Mouse (Mus musculus): ENCODE data around the gene Ppfibp2. TPM values are rescaled to one million over a fixed set of nuclear protein-coding genes. Genes with fewer than 3 reads are reported as not detected.

Ppfibp2 gene
- polyA plus RNA-seq, 1 experiment from 2014 or later = 3.0 TPM

DNA sequence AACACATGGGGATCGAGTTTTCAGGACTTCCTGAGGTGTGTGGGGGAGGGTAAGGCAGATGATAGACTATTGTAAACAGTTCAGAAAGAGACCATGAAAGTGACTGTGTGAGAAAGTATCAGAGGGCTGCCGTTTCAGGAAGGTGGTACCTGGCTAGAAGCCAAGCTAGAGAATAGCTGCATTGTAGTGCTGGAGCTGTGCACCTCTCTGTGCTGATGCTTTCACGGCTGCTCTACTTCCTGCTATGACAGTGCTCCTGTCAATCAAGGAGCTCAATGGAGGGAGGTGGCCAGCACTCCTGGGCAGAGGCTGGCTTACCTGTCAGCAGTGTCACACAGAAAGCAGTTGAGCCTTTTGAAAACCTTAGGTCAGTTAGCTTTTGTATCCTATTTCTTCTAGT is 92.4 kb downstream of the Ppfibp2 start:
- WGBS (ENCODE audit: insufficient replicate concordance) = 18% methylated on average over 3 of the region's 3 CpGs
- no peaks in the 10 kb centered on the region; the same call in none of the 2 replicates for H3K4me1 ChIP-seq (replicated peaks)

DNA sequence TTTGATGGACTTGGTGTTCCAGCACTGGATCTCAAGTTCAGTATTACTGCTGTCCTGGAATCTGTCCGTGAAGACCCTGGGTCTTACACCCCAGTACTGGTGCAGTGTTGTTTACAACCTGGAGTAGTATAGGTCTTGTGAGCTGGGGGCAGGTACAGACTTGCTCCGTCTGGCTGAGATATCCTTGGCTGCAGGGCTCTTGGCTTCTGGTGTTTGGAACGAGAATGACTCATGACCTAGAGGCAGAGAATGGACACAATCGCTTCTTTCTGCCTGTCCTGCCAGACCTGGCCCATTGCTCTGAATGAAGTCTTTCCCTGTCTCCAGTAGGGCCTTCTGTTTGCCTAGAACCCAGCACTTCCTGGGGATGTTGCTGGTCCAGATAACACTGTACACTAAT is 93.0 kb downstream of the Ppfibp2 start:
- no peak overlapping the region for H3K27ac ChIP-seq
- H3K9me3 ChIP-seq (replicated peaks) = no peaks in the 10 kb centered on the region
- no peaks in the 10 kb centered on the region; the same call in none of the 2 replicates for H3K4me1 ChIP-seq (replicated peaks)
- H3K27me3 ChIP-seq = no peaks in the 10 kb centered on the region
- H3K4me2 ChIP-seq = no peak overlapping the region
- DNase-seq = no peak
- no peak for ATAC-seq (ENCODE audit: low read depth)
- no peaks in the 10 kb centered on the region for H3K36me3 ChIP-seq
- WGBS (ENCODE audit: insufficient replicate concordance) = 52% methylated on average over 4 of the region's 4 CpGs
- H3K4me3 ChIP-seq (replicated peaks) = no peak overlapping the region
- H3K9ac ChIP-seq = no peak overlapping the region

More for the DNA sequence above, 92.4 kb downstream of the Ppfibp2 start:
- Histone ChIP-seq H3K9ac (no peak overlapping the region), H3K36me3 (no peaks in the 10 kb centered on the region), H3K27ac (no peak overlapping the region), H3K4me3 (replicated peaks) (no peak overlapping the region), H3K9me3 (replicated peaks) (no peaks in the 10 kb centered on the region), H3K27me3 (no peaks in the 10 kb centered on the region), H3K4me2 (no peak overlapping the region)
- DNase-seq (no peak), ATAC-seq (ENCODE audit: low read depth) (no peak)

DNA sequence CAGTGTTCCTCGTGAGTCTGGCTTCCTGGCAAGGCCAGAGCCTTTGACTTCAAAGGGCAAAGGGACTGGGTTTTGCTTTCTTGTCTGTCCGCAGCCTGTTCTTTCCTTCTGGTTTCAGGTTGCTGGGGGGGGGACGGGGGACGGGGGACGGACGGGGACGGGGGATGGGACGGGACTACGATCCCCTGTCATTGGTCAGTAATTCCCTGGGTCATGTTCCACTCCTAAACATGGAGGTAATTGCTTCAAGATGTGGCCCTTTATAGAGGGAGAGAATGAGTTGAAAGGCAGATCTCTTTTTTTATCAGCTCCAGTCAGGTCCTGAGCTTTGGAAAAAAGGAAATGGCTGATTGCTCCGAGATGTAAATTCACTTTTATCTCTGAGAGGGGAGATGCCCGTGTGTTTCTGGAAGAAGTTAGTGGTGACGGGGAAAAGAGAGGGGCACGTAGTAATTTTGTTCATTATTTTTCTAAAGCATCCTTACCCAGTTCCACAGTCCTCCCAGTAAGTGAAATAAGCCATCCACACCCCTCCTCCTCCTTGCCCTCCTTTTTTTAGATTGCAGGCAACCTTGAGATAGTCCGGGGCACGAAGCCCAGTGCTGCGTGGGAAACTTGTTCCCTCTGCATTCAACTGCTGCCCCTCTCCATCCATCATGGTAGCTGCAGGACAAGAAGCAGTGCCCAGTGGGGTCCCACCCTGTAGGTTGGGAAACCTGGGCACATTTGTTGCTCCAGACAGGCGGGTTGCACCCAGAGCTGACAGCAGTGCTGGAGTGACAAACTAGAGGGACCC is 95.6 kb downstream of the Ppfibp2 start:
- DNase-seq = no peak
- H3K9ac ChIP-seq = no peak overlapping the region
- H3K27ac ChIP-seq = no peak overlapping the region
- no peak overlapping the region for H3K4me2 ChIP-seq
- H3K27me3 ChIP-seq = no peaks in the 10 kb centered on the region
- no peak for ATAC-seq (ENCODE audit: low read depth)
- 26% methylated on average over 16 of the region's 17 CpGs for WGBS (ENCODE audit: insufficient replicate concordance)
- H3K4me1 ChIP-seq (replicated peaks) = no peaks in the 10 kb centered on the region; the same call in none of the 2 replicates
- no peak overlapping the region for H3K4me3 ChIP-seq (replicated peaks)
- H3K9me3 ChIP-seq (replicated peaks) = no peaks in the 10 kb centered on the region
- H3K36me3 ChIP-seq = no peaks in the 10 kb centered on the region

DNA sequence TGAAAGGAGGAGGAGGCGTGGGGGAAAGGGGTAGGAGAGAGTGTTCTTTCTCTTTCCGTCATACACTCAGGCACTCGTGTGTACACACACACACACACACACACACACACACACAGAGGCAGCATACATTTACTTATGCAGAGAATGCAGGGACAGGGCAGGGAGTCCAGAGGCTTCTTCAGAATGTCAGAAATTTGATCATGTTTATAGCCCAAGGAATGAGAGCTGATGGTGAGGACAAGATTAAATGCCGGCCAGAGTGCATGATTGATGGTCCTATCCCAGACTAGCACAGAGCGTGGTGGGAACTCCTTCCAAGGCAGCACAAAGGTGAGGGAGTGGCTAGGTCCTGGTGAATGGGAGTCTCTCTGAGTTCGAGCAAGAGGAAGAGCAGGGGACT is 96.5 kb downstream of the Ppfibp2 start:
- DNase-seq (no peak), ATAC-seq (ENCODE audit: low read depth) (no peak)
- H3K36me3 ChIP-seq = no peaks in the 10 kb centered on the region
- no peak overlapping the region for H3K27ac ChIP-seq
- H3K27me3 ChIP-seq = no peaks in the 10 kb centered on the region
- no peak overlapping the region for H3K4me3 ChIP-seq (replicated peaks)
- 50% methylated on average over 6 of the region's 6 CpGs for WGBS (ENCODE audit: insufficient replicate concordance)
- no peaks in the 10 kb centered on the region; the same call in none of the 2 replicates for H3K4me1 ChIP-seq (replicated peaks)
- H3K9ac ChIP-seq = no peak overlapping the region
- H3K4me2 ChIP-seq = no peak overlapping the region
- no peaks in the 10 kb centered on the region for H3K9me3 ChIP-seq (replicated peaks)

DNA sequence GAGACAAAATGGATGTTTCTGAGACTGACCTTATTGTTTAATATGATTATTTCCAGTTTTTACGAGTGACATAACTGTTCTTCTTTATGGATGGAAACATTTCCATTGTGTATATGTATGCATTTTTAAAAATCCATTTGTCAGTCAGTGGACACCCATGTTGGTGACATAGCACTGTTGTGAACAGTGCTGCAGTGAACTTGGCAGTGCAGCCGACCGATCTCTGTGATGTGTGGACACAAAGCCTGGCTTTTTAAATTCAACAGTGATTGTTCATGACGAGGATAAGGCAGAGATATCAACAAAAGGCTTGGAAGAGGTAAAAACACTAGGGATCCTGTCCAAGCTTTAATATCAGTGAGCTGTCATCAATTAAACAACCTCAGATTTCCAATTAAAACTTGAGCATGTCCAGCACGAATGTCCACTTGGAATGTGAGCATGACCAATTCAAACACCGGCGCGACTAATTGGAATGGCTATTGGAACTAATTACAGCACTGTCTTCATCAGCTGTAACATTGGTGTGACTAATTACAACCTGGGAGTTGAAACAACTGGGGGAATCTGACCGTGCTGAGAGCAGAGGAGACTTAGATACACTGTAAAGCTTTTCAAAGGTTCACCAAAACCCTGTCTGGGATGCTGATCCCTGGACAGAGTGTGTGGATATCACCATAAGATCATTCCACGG is 99.4 kb downstream of the Ppfibp2 start:
- no peaks in the 10 kb centered on the region for H3K36me3 ChIP-seq
- WGBS (ENCODE audit: insufficient replicate concordance) = 65% methylated on average over 10 of the region's 10 CpGs
- no peak for ATAC-seq (ENCODE audit: low read depth)
- H3K4me1 ChIP-seq (replicated peaks) = no peaks in the 10 kb centered on the region; the same call in none of the 2 replicates
- no peak overlapping the region for H3K4me3 ChIP-seq (replicated peaks)
- no peaks in the 10 kb centered on the region for H3K9me3 ChIP-seq (replicated peaks)
- no peak overlapping the region for H3K9ac ChIP-seq
- H3K27ac ChIP-seq = no peak overlapping the region
- no peak for DNase-seq
- no peaks in the 10 kb centered on the region for H3K27me3 ChIP-seq
- no peak overlapping the region for H3K4me2 ChIP-seq

DNA sequence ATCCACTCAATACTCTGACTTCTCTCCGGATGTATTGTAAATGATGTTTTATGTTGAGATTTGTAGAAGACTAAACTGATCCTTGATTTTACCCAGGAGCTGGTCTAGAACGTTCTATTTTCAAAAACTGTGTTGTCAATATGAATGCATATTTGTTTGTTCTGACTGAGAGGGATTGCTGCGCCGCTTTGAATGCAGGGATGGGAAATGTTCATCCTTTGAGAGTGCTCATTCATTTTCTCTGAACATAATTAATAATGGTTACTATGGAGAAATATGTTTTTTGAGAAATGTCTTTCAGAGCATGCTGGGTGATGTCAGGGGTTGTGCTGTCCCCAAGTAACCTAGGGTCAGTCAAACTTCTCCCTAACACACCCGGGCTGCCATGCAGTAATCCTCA is 102.1 kb downstream of the Ppfibp2 start:
- no peaks in the 10 kb centered on the region for H3K27me3 ChIP-seq
- H3K9ac ChIP-seq = no peak overlapping the region
- no peak for DNase-seq
- H3K36me3 ChIP-seq = no peaks in the 10 kb centered on the region
- no peak overlapping the region for H3K4me2 ChIP-seq
- no peak for ATAC-seq (ENCODE audit: low read depth)
- WGBS (ENCODE audit: insufficient replicate concordance) = 65% methylated on average over 5 of the region's 5 CpGs
- H3K9me3 ChIP-seq (replicated peaks) = no peaks in the 10 kb centered on the region
- H3K27ac ChIP-seq = no peak overlapping the region
- no peak overlapping the region for H3K4me3 ChIP-seq (replicated peaks)
- H3K4me1 ChIP-seq (replicated peaks) = no peaks in the 10 kb centered on the region; the same call in 1 of the 2 replicates

DNA sequence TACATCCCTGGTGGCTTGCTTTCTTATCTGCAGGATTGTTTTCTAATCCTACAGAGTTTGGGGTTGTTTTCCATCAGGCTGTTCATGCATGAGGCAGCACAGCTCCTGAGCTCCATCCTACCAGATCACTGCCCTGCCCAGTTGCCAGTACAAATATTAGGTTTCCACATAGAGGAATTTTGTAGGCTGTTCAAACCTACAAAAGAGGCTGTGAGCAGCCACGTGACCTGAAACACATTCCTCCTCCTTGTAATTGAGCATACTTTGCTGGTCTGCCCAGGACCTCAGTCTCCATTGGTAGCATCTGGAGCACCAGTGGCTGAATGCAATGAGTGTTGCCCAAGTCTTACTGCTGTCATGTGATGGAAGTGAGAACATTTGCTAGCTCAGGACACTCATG is 104.9 kb downstream of the Ppfibp2 start:
- Histone ChIP-seq H3K9me3 (replicated peaks) (no peaks in the 10 kb centered on the region), H3K9ac (no peak overlapping the region), H3K27ac (no peak overlapping the region), H3K4me1 (replicated peaks) (no peaks in the 10 kb centered on the region), H3K27me3 (no peaks in the 10 kb centered on the region), H3K4me2 (no peak overlapping the region), H3K4me3 (replicated peaks) (no peak overlapping the region), H3K36me3 (no peaks in the 10 kb centered on the region)
- DNase-seq = no peak
- WGBS (ENCODE audit: insufficient replicate concordance) = 47% methylated on average over 1 of the region's 1 CpGs
- ATAC-seq (ENCODE audit: low read depth) = no peak

DNA sequence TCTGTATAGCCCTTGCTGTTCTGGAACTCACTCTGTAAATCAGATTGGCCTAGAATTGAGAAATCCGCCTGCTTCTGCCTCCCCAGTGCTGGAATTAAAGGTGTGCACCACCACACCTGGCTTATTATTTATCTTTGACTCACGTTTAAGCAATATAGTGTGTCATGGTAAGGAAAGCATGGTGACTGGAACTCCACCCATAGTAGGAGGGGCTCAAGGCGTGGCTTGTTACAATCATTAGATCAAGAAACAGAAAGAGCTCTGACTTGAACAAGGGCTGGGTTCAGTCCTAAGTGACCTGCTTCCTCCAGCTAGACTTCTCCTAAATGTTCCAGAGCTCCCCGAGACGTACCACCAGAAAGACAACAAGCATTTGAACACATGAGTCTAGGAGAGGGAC is 105.6 kb downstream of the Ppfibp2 start:
- WGBS (ENCODE audit: insufficient replicate concordance) = 56% methylated on average over 5 of the region's 5 CpGs
- Histone ChIP-seq H3K27me3 (no peaks in the 10 kb centered on the region), H3K9ac (no peak overlapping the region), H3K27ac (no peak overlapping the region), H3K4me1 (replicated peaks) (no peaks in the 10 kb centered on the region), H3K4me3 (replicated peaks) (no peak overlapping the region), H3K9me3 (replicated peaks) (no peaks in the 10 kb centered on the region), H3K36me3 (no peaks in the 10 kb centered on the region), H3K4me2 (no peak overlapping the region)
- ATAC-seq (ENCODE audit: low read depth) = no peak
- no peak for DNase-seq

DNA sequence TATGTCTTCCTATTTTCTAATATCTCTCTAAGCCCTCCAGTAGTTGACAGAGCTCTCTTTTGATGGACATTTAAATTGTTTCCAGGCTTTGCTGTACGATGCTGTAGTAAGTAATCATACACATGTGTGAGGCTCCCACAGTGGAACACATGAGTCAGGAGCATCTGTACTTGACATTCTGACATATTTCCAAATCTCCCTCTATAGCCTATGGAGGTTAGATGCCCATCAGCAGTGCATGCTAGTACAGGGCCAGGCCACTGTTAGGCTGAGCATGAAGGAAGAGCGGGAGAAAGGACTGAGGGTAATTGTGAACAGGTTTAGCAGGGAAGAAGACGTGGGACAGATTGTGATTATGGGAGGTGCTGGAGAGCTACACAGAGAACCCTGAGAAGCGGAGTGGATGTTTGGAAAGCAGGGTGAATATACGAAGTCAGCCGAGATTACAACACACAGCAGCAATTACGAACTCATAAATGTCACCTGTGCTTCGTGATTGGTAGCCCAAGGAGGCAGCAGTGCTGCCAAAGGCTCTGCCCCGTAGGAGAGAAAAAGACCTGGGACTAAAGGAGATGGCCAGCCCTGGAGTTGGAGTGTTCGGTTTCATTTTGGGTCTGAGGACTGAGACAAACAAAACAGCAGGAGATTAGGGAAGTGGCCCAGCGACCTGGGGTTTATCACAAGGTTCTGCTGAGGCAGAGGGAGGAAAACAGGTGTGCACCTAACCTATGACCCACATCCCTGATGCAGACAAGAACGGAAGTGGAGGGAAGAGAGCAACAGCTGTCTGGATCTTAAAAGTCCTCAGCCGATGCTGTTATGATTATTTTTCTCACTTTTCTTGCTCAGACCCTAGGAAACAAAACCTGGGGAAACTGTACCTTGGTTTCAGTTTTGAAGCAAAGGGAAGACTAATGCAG is 107.7 kb downstream of the Ppfibp2 start:
- no peaks in the 10 kb centered on the region for H3K27me3 ChIP-seq
- H3K9me3 ChIP-seq (replicated peaks) = no peaks in the 10 kb centered on the region
- no peak overlapping the region for H3K4me3 ChIP-seq (replicated peaks)
- no peaks in the 10 kb centered on the region for H3K36me3 ChIP-seq
- H3K4me2 ChIP-seq = no peak overlapping the region
- H3K4me1 ChIP-seq (replicated peaks) = peaks cover 3% of the 10 kb centered on the region; the same call in 1 of the 2 replicates
- no peak overlapping the region for H3K27ac ChIP-seq
- no peak for DNase-seq
- no peak overlapping the region for H3K9ac ChIP-seq
- 59% methylated on average over 13 of the region's 13 CpGs for WGBS (ENCODE audit: insufficient replicate concordance)
- ATAC-seq (ENCODE audit: low read depth) = no peak

DNA sequence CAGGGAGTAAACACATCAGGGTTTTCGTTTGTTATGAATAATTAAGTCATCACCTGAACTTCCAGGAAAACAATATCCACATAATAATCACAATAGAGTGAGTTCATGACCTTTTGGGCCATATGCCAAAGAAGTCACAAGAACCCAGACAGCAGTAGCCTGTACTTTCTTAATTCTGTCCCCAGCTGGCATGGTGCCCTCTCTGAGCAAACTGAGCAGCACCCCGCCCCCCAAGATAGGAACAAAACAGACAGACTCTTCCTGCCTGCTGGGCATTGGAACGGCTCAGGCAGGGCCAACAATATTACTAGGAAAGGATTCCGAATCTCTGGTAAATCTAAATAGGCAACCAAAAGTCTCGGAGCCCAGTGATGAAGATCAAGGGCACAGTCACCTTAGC is 110.9 kb downstream of the Ppfibp2 start:
- Histone ChIP-seq H3K4me2 (no peak overlapping the region), H3K4me3 (replicated peaks) (no peak overlapping the region), H3K9ac (no peak overlapping the region), H3K27me3 (no peaks in the 10 kb centered on the region), H3K27ac (no peak overlapping the region), H3K36me3 (no peaks in the 10 kb centered on the region), H3K4me1 (replicated peaks) (peaks cover 12% of the 10 kb centered on the region), H3K9me3 (replicated peaks) (no peaks in the 10 kb centered on the region)
- ATAC-seq (ENCODE audit: low read depth) (no peak), DNase-seq (no peak)
- WGBS (ENCODE audit: insufficient replicate concordance) = 58% methylated on average over 5 of the region's 5 CpGs

DNA sequence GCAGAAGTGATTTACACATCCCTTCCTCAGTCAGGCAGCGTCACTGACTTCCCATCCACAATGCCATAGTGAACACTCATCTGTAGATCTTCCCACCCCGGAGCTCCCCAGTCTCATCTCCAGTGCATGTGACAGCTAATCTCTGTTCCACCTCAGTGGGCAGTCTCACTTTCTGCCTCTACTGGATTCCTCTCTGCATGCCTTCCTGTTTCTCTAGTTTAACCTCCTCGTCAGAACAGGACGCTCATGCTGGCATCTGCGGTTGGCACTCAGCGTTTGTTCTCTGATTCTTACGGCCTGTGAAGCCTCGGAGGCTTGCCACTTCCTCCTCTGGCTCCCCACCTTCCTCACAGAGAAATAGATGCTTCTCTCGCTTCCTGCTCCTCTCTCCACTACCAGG is 112.6 kb downstream of the Ppfibp2 start:
- no peak for DNase-seq
- H3K4me1 ChIP-seq (replicated peaks) = peaks cover 12% of the 10 kb centered on the region
- 37% methylated on average over 9 of the region's 9 CpGs for WGBS (ENCODE audit: insufficient replicate concordance)
- no peaks in the 10 kb centered on the region for H3K9me3 ChIP-seq (replicated peaks)
- no peak overlapping the region for H3K4me2 ChIP-seq
- H3K27me3 ChIP-seq = no peaks in the 10 kb centered on the region
- H3K27ac ChIP-seq = no peak overlapping the region
- H3K9ac ChIP-seq = no peak overlapping the region
- H3K4me3 ChIP-seq (replicated peaks) = no peak overlapping the region
- ATAC-seq (ENCODE audit: low read depth) = no peak
- no peaks in the 10 kb centered on the region for H3K36me3 ChIP-seq
